Mouse (Mus musculus) small intestine, adult 2 months (tissue): Measurements from ENCODE around the gene Sycp1.

ENCODE experiments used
- CTCF ChIP-seq: fragments of 200-500 bp; IDR thresholded peaks from 2 replicates; pipeline ENCODE4 v1.5.1; 2012; ENCODE audit warnings: low read depth, mild to moderate bottlenecking, control low read depth, inconsistent platforms, low read length, moderate library complexity, mixed read lengths; ENCODE audit not compliant: insufficient replicate concordance, insufficient read length; ENCODE audit errors: extremely low read depth
- POLR2A ChIP-seq: fragments of 200-500 bp; IDR thresholded peaks from 2 replicates; pipeline ENCODE4 v1.6.1; 2012; ENCODE audit warnings: low read depth, mild to moderate bottlenecking, control low read depth, inconsistent platforms, low read length, moderate library complexity

DNA sequence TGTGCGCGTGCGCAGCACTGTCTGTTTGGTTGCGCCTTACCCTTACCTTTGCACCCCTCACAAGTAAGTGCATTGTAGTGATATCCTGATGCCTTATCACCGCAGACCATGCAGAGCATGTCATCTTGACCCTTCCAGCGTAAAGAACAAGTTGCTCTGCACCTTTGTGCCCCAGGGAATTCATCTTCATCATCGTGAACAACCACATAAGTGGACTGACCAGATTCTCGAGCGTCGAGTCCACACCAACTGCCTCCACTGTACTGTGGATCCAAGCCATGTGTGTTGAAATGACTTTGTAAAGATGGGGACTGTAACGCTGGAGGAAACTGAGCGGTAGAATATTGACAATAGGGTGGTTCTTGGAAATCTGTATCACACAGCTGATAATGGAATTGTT, 18.6 kb upstream of the Sycp1 start:
- TF ChIP-seq CTCF (no peak), POLR2A (no peak)
